Mouse (Mus musculus): ENCODE measurements around the gene Cd47.

DNA sequence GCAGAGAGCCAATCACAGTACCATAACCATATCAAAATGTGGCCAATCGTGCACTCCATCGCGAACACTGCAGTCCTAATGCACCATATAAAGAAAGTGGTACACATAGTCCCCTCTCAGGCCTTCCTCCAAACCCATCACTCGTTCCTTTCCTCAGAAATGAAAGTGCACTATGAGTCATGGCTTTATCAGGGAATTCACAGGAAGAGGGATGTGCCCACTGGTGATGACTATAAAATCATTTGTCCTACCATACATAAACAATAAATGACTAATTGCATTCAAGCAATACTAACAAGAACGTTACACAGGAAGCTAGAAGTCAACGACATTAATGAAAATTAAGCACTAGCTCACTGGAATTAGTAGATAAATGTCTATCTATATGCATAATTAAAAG is 121.3 kb downstream of the Cd47 start:
- no peak for TF ChIP-seq CTCF (IDR thresholded peaks at IDR 0.05; ENCODE audit: borderline replicate concordance, control insufficient read depth, extremely low read depth, insufficient read depth, low read length, poor library complexity)
- no peak for TF ChIP-seq POLR2A (IDR thresholded peaks at IDR 0.05; ENCODE audit: control insufficient read depth, extremely low read depth, insufficient read depth, low read length, poor library complexity)

Data from thymus, adult 2 months (tissue).